Mouse (Mus musculus): ENCODE measurements around the gene Ano1. TPM values are rescaled to one million over a fixed set of nuclear protein-coding genes. Genes with fewer than 3 reads are reported as not detected.

Ano1 gene
- polyA plus RNA-seq, 1 experiment from 2014 or later, result 7.3 TPM

- ATAC-seq (ENCODE audit: insufficient number of reproducible peaks, insufficient read depth, low FRiP score, low read depth), result no peak
- Histone ChIP-seq H3K4me2 (ENCODE audit: low read length) (no peak overlapping the region), H3K9me3 (ENCODE audit: control insufficient read depth, low read length) (peaks cover 5% of the 10 kb centered on the region; the same call in 1 of the 2 replicates), H3K4me1 (ENCODE audit: control insufficient read depth in 2 of 2, insufficient read depth in 2 of 2, low read length in 2 of 2) (peaks cover 3 to 6% of the 10 kb centered on the region in 2 experiments), H3K9ac (ENCODE audit: low read length) (no peak overlapping the region), H3K36me3 (ENCODE audit: control insufficient read depth, insufficient read depth, low read length) (no peaks in the 10 kb centered on the region), H3K27me3 (ENCODE audit: control insufficient read depth, insufficient read depth, low read length) (no peaks in the 10 kb centered on the region), H3K4me3 (ENCODE audit: control insufficient read depth in 1 of 2, insufficient read depth in 1 of 2, low read depth in 1 of 2, low read length in 2 of 2) (no peak overlapping the region), H3K27ac (replicated peaks in 1 of 2; ENCODE audit: control insufficient read depth in 1 of 2, insufficient read depth in 1 of 2, low read depth in 2 of 2, low read length in 2 of 2) (no peak overlapping the region)
Observed at GRCm38 (mm10) chr7:144620315-144620714, 131.5 kb downstream of the Ano1 start.

- no peak for ATAC-seq (ENCODE audit: insufficient number of reproducible peaks, insufficient read depth, low FRiP score, low read depth)
- Histone ChIP-seq H3K4me1 (ENCODE audit: control insufficient read depth in 2 of 2, insufficient read depth in 2 of 2, low read length in 2 of 2) (peaks cover 6 to 10% of the 10 kb centered on the region in 2 experiments), H3K9me3 (ENCODE audit: control insufficient read depth, low read length) (no peaks in the 10 kb centered on the region), H3K27ac (replicated peaks in 1 of 2; ENCODE audit: control insufficient read depth in 1 of 2, insufficient read depth in 1 of 2, low read depth in 2 of 2, low read length in 2 of 2) (no peak overlapping the region), H3K4me3 (ENCODE audit: control insufficient read depth in 1 of 2, insufficient read depth in 1 of 2, low read depth in 1 of 2, low read length in 2 of 2) (no peak overlapping the region), H3K36me3 (ENCODE audit: control insufficient read depth, insufficient read depth, low read length) (no peaks in the 10 kb centered on the region), H3K4me2 (ENCODE audit: low read length) (no peak overlapping the region), H3K9ac (ENCODE audit: low read length) (no peak overlapping the region), H3K27me3 (ENCODE audit: control insufficient read depth, insufficient read depth, low read length) (no peaks in the 10 kb centered on the region)
- WGBS, result 33% methylated on average over 6 of the region's 6 CpGs
Observed at GRCm38 (mm10) chr7:144615343-144615742, 136.4 kb downstream of the Ano1 start.

GRCm38 (mm10) chr7:144612829-144613228, 138.9 kb downstream of the Ano1 start:
- 76% methylated on average over 4 of the region's 4 CpGs for WGBS
- ATAC-seq (ENCODE audit: insufficient number of reproducible peaks, insufficient read depth, low FRiP score, low read depth), result no peak
- H3K36me3 ChIP-seq (ENCODE audit: control insufficient read depth, insufficient read depth, low read length), result no peaks in the 10 kb centered on the region
- no peaks in the 10 kb centered on the region for H3K9me3 ChIP-seq (ENCODE audit: control insufficient read depth, low read length)
- H3K27me3 ChIP-seq (ENCODE audit: control insufficient read depth, insufficient read depth, low read length), result no peaks in the 10 kb centered on the region
- no peak overlapping the region for H3K27ac ChIP-seq (replicated peaks in 1 of 2; ENCODE audit: control insufficient read depth in 1 of 2, insufficient read depth in 1 of 2, low read depth in 2 of 2, low read length in 2 of 2)
- H3K4me1 ChIP-seq (ENCODE audit: control insufficient read depth in 2 of 2, insufficient read depth in 2 of 2, low read length in 2 of 2), result peaks cover 6 to 10% of the 10 kb centered on the region in 2 experiments
- H3K4me2 ChIP-seq (ENCODE audit: low read length), result no peak overlapping the region
- no peak overlapping the region for H3K4me3 ChIP-seq (ENCODE audit: control insufficient read depth in 1 of 2, insufficient read depth in 1 of 2, low read depth in 1 of 2, low read length in 2 of 2)
- no peak overlapping the region for H3K9ac ChIP-seq (ENCODE audit: low read length)

- H3K4me2 ChIP-seq (ENCODE audit: low read length), result no peak overlapping the region
- no peak for ATAC-seq (ENCODE audit: insufficient number of reproducible peaks, insufficient read depth, low FRiP score, low read depth)
- no peaks in the 10 kb centered on the region for H3K36me3 ChIP-seq (ENCODE audit: control insufficient read depth, insufficient read depth, low read length)
- no peak overlapping the region for H3K9ac ChIP-seq (ENCODE audit: low read length)
- no peak overlapping the region for H3K4me3 ChIP-seq (ENCODE audit: control insufficient read depth in 1 of 2, insufficient read depth in 1 of 2, low read depth in 1 of 2, low read length in 2 of 2)
- peaks cover 6 to 10% of the 10 kb centered on the region in 2 experiments for H3K4me1 ChIP-seq (ENCODE audit: control insufficient read depth in 2 of 2, insufficient read depth in 2 of 2, low read length in 2 of 2)
- no peaks in the 10 kb centered on the region for H3K9me3 ChIP-seq (ENCODE audit: control insufficient read depth, low read length)
- 53% methylated on average over 4 of the region's 4 CpGs for WGBS
- no peaks in the 10 kb centered on the region for H3K27me3 ChIP-seq (ENCODE audit: control insufficient read depth, insufficient read depth, low read length)
- H3K27ac ChIP-seq (replicated peaks in 1 of 2; ENCODE audit: control insufficient read depth in 1 of 2, insufficient read depth in 1 of 2, low read depth in 2 of 2, low read length in 2 of 2), result no peak overlapping the region
Observed at GRCm38 (mm10) chr7:144612351-144612750, 139.4 kb downstream of the Ano1 start.

- no peak for ATAC-seq (ENCODE audit: insufficient number of reproducible peaks, insufficient read depth, low FRiP score, low read depth)
- Histone ChIP-seq H3K4me2 (ENCODE audit: low read length) (no peak overlapping the region), H3K9me3 (ENCODE audit: control insufficient read depth, low read length) (no peaks in the 10 kb centered on the region), H3K4me1 (ENCODE audit: control insufficient read depth in 2 of 2, insufficient read depth in 2 of 2, low read length in 2 of 2) (peaks cover 6 to 10% of the 10 kb centered on the region in 2 experiments), H3K36me3 (ENCODE audit: control insufficient read depth, insufficient read depth, low read length) (no peaks in the 10 kb centered on the region), H3K9ac (ENCODE audit: low read length) (no peak overlapping the region), H3K27ac (replicated peaks in 1 of 2; ENCODE audit: control insufficient read depth in 1 of 2, insufficient read depth in 1 of 2, low read depth in 2 of 2, low read length in 2 of 2) (no peak overlapping the region), H3K27me3 (ENCODE audit: control insufficient read depth, insufficient read depth, low read length) (no peaks in the 10 kb centered on the region), H3K4me3 (ENCODE audit: control insufficient read depth in 1 of 2, insufficient read depth in 1 of 2, low read depth in 1 of 2, low read length in 2 of 2) (no peak overlapping the region)
- 85% methylated on average over 16 of the region's 16 CpGs for WGBS
Observed at GRCm38 (mm10) chr7:144611595-144611994, 140.2 kb downstream of the Ano1 start.

- WGBS, result 78% methylated on average over 7 of the region's 7 CpGs
- H3K9me3 ChIP-seq (ENCODE audit: control insufficient read depth, low read length), result no peaks in the 10 kb centered on the region
- peaks cover 3% of the 10 kb centered on the region in 2 experiments; a peak in 1 of 4 replicates for H3K4me1 ChIP-seq (ENCODE audit: control insufficient read depth in 2 of 2, insufficient read depth in 2 of 2, low read length in 2 of 2)
- H3K4me2 ChIP-seq (ENCODE audit: low read length), result no peak overlapping the region
- H3K36me3 ChIP-seq (ENCODE audit: control insufficient read depth, insufficient read depth, low read length), result no peaks in the 10 kb centered on the region
- no peak for ATAC-seq (ENCODE audit: insufficient number of reproducible peaks, insufficient read depth, low FRiP score, low read depth)
- H3K9ac ChIP-seq (ENCODE audit: low read length), result no peak overlapping the region
- no peaks in the 10 kb centered on the region for H3K27me3 ChIP-seq (ENCODE audit: control insufficient read depth, insufficient read depth, low read length)
- no peak overlapping the region for H3K4me3 ChIP-seq (ENCODE audit: control insufficient read depth in 1 of 2, insufficient read depth in 1 of 2, low read depth in 1 of 2, low read length in 2 of 2)
- H3K27ac ChIP-seq (replicated peaks in 1 of 2; ENCODE audit: control insufficient read depth in 1 of 2, insufficient read depth in 1 of 2, low read depth in 2 of 2, low read length in 2 of 2), result no peak overlapping the region
Observed at GRCm38 (mm10) chr7:144609568-144609967, 142.2 kb downstream of the Ano1 start.

GRCm38 (mm10) chr7:144607862-144608261, 143.9 kb downstream of the Ano1 start:
- H3K27ac ChIP-seq (replicated peaks in 1 of 2; ENCODE audit: control insufficient read depth in 1 of 2, insufficient read depth in 1 of 2, low read depth in 2 of 2, low read length in 2 of 2), result no peak overlapping the region
- H3K9me3 ChIP-seq (ENCODE audit: control insufficient read depth, low read length), result no peaks in the 10 kb centered on the region
- H3K4me1 ChIP-seq (ENCODE audit: control insufficient read depth in 2 of 2, insufficient read depth in 2 of 2, low read length in 2 of 2), result peaks cover 3% of the 10 kb centered on the region in 2 experiments; a peak in 1 of 4 replicates
- no peak for ATAC-seq (ENCODE audit: insufficient number of reproducible peaks, insufficient read depth, low FRiP score, low read depth)
- no peak overlapping the region for H3K9ac ChIP-seq (ENCODE audit: low read length)
- WGBS, result 90% methylated on average over 15 of the region's 15 CpGs
- no peak overlapping the region for H3K4me2 ChIP-seq (ENCODE audit: low read length)
- no peaks in the 10 kb centered on the region for H3K36me3 ChIP-seq (ENCODE audit: control insufficient read depth, insufficient read depth, low read length)
- H3K27me3 ChIP-seq (ENCODE audit: control insufficient read depth, insufficient read depth, low read length), result no peaks in the 10 kb centered on the region
- no peak overlapping the region for H3K4me3 ChIP-seq (ENCODE audit: control insufficient read depth in 1 of 2, insufficient read depth in 1 of 2, low read depth in 1 of 2, low read length in 2 of 2)

- Histone ChIP-seq H3K9ac (ENCODE audit: low read length) (no peak overlapping the region), H3K9me3 (ENCODE audit: control insufficient read depth, low read length) (no peaks in the 10 kb centered on the region), H3K4me3 (ENCODE audit: control insufficient read depth in 1 of 2, insufficient read depth in 1 of 2, low read depth in 1 of 2, low read length in 2 of 2) (no peak overlapping the region), H3K27me3 (ENCODE audit: control insufficient read depth, insufficient read depth, low read length) (no peaks in the 10 kb centered on the region), H3K36me3 (ENCODE audit: control insufficient read depth, insufficient read depth, low read length) (no peaks in the 10 kb centered on the region), H3K4me1 (ENCODE audit: control insufficient read depth in 2 of 2, insufficient read depth in 2 of 2, low read length in 2 of 2) (peaks cover 3% of the 10 kb centered on the region in 2 experiments; a peak in 1 of 4 replicates), H3K4me2 (ENCODE audit: low read length) (no peak overlapping the region), H3K27ac (replicated peaks in 1 of 2; ENCODE audit: control insufficient read depth in 1 of 2, insufficient read depth in 1 of 2, low read depth in 2 of 2, low read length in 2 of 2) (no peak overlapping the region)
- ATAC-seq (ENCODE audit: insufficient number of reproducible peaks, insufficient read depth, low FRiP score, low read depth), result no peak
- 16% methylated on average over 4 of the region's 4 CpGs for WGBS
Observed at GRCm38 (mm10) chr7:144604735-144605134, 147.0 kb downstream of the Ano1 start.

Data from heart, embryonic 14.5 days (tissue).